Mouse (Mus musculus): ENCODE measurements around the gene Tex2.

GRCm38 (mm10) chr11:106515079-106515745, 98.0 kb downstream of the Tex2 start:
- no peak for TF ChIP-seq POLR2A (IDR thresholded peaks at IDR 0.05; ENCODE audit: insufficient read depth, low read depth, low read length)
- TF ChIP-seq CTCF (IDR thresholded peaks at IDR 0.05; ENCODE audit: insufficient read depth, low read depth, low read length) = no peak

Measured in olfactory bulb, adult 2 months (tissue).